Mouse (Mus musculus): Measurements from ENCODE around the gene Ffar1.
A peak's percentile ranks its signal among the peaks of the same experiment; 100 is the strongest.
"Not testable (repeated sequence)": the region's sequence is repeated elsewhere in the genome, so short reads cannot be mapped to it uniquely, and the experiment has no call there.

Gene Ffar1

DNA sequence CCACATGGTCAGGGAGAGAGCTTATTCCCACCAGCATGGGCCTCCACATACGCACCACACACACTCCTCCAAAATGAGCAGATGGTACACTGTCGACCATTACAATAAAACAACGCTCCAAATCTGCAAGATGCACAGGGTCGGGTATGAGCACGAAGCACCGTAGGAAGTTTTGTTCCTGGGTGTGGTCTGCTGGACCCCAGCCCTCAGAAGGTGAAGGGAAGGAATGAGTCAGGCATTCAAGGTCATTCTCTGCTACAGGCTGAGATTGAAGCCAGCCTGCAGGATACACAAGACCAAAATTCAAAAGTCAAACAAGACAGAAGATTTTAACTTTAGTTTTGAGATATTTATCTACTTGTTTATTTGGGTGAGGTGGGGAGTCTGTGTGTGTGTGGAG is 13.4 kb downstream of the Ffar1 start:
- DNase-seq (ENCODE audit: low read depth) = no peak

- no peak for DNase-seq (ENCODE audit: low read depth)
Measured at GRCm38 (mm10) chr7:30847386-30847785, 14.0 kb downstream of the Ffar1 start.

- no peak for DNase-seq (ENCODE audit: low read depth)
Measured at GRCm38 (mm10) chr7:30846505-30847053, 14.8 kb downstream of the Ffar1 start.

DNA sequence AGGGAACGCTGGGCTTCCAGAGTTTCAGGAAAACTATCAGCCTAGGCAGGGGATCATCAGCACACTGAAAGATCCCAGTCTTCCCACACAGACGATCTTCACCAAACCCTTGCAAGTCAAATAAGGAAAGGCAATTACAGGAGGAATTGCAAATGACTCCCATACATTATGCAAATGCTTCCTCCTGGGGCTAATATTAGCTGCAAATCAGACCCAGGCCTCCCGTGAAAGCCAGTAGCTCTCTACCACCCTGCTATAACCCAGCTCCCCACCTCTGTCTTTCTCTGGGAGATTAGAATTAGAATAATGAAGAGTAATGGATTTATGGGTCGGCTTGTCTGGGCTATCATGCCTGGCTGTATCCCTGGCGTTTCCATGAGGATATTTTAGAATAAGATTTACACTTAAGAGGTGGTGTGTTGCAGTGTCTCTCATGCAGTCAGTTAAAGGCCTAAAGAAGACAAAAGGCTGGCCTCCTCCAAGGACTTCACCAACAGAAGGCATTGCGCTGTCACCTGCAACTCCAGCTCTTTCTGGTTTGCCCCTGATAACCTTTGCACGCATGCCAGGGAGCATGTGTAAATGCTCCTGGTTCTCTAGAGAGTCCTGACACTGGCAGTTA is 16.6 kb downstream of the Ffar1 start:
- DNase-seq (ENCODE audit: low read depth) = no peak

GRCm38 (mm10) chr7:30842092-30842491 is 19.3 kb downstream of the Ffar1 start:
- no peak for DNase-seq (ENCODE audit: low read depth)

- DNase-seq (ENCODE audit: low read depth) = no peak
Measured at GRCm38 (mm10) chr7:30841379-30841778, 20.0 kb downstream of the Ffar1 start.

DNA sequence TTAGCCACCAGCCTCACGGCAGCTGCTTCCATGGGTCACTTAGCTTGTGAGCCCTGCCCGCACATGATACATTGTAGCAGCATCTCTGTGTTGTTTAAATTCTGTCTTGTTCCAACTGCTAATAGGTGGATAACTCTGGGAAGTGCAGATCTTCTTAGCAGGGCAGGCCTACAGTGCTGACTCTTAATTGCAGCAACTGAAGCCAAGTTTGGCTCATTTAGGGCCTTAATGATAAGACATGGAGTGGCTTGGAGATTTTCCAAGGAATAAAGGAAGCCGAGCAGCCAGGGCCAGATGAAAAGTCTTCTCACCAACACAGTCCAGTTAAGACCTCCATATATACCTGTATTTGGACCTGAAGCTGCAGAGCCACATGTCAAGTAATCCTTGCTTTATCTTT is 21.1 kb downstream of the Ffar1 start:
- DNase-seq (ENCODE audit: low read depth) = no peak

GRCm38 (mm10) chr7:30837277-30837676 is 24.1 kb downstream of the Ffar1 start:
- DNase-seq (ENCODE audit: low read depth) = no peak

GRCm38 (mm10) chr7:30832684-30833083 is 28.7 kb downstream of the Ffar1 start:
- DNase-seq (ENCODE audit: low read depth) = not testable (repeated sequence)

DNA sequence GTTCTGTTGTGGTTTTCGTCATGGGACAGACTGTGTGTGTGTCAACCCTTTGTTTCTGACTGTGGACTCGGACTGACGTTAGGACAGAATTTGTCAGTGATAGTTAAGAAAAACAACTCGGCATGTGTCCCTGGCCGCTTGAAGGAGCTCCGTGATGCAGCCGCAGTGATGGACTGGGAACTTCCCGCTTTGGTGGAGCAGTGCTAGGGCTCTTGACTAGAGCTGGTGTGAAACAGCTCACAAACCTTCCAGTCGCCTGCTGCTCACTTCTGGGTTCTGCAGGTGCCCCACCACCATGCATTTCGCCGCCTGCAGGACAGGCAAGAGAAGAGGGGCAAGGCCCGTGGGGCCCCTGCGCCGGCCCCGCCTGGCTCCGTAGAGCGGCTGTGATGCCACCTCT is 29.1 kb downstream of the Ffar1 start:
- peak; percentile 66 for DNase-seq (ENCODE audit: low read depth)

DNA sequence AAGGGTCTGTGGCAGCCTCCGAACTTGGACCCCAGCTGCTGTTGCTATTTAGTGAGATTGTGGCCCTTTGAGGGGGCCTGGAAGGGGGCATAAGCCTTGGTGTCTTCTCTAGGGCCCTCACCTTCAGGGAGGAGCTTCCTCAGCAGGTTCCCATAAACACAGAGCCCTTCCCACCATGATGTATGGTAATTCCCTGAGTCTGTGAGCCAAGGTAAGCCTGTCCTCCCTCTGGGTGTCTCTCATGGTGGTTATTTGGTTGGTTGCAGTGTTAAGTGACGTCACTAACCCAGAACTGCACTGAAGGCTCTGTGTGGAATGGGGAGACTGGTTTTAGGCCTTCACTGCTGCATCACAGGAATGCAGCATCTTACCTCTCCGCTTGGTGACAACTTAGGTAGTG is 31.9 kb downstream of the Ffar1 start:
- DNase-seq (ENCODE audit: low read depth) = no peak

- not testable (repeated sequence) for DNase-seq (ENCODE audit: low read depth)
Measured at GRCm38 (mm10) chr7:30828871-30829270, 32.5 kb downstream of the Ffar1 start.

DNA sequence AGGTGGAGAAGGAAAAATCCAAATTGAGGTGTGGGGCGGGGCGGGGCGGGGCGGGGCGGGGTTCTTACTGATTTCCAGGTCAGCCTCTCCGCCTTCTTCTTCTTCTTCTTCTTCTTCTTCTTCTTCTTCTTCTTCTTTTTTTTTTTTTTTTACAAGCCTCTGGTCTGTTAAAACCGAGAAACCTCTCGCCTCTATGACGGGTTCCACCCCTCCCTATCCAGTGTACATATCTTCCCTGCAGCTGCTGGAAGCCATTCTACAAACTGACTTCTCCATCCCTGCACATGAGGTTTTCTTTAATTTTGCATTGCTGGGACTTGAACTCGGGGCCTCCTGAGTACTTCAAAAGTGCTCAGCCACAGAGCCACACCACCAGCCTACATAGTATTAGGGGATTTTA is 34.7 kb downstream of the Ffar1 start:
- DNase-seq (ENCODE audit: low read depth) = no peak

DNA sequence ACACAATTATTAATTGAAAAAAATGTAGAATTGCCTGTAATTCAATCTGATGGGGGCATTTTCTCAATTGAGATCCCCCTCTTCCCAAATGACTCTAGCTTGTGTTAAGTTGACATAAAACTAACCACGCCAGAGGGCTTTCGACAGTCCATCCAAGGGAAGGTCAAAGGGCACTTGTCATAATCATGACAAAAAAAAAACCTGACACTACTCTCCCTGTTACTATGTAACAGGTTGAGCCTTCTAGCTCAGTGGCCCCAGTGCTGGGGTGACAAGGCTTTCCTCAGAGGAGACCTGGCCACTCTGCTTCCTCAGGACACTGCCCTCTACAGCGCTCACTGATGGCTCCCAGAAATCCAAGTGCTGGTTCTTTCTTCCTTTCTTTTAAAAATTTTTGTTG is 37.1 kb downstream of the Ffar1 start:
- DNase-seq (ENCODE audit: low read depth) = no peak

DNA sequence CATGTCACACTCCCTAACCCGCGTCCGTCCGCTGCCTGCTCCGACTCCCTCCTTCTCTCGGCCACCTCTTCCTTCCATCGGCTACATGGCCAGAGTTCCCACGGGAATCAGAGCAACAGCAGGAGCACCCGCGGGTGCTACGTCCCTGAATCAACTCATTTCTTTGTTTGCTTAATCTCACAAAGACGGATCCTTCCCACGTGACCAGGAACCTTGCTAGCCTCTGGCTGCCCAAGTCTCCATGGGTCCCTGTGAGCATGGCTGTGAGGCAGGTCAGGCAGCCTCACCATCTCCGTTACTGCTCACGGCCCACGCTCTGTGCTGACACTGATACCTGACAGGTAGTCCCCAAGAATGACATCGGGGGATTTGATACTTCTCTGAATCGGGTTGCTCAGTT is 37.7 kb downstream of the Ffar1 start, which contains the start of gene Ffar2:
Gene Ffar2 (minus strand): TSS at position 101 of the 400 bp plus-strand sequence.
- DNase-seq (ENCODE audit: low read depth) = no peak

DNA sequence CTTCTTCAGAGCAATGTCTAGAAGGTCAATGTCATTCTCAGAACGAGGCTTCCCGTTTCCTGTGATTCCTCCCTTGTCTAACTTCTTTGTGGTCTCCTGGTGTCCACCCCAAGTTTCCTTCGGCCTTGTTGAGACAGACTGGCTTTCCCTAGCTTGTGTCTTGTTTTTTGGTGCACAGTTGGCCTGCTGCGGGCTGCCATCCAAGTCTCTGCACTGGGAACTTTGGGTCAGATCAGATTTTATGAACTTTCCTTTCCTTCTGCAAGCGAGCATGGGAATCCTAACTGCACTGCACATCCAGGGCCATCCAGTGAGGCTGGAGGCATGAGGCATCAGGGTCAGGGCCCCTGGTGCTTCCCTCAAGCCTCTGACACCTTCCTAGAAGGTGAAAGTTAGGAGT is 39.8 kb downstream of the Ffar1 start:
- DNase-seq (ENCODE audit: low read depth) = no peak

DNA sequence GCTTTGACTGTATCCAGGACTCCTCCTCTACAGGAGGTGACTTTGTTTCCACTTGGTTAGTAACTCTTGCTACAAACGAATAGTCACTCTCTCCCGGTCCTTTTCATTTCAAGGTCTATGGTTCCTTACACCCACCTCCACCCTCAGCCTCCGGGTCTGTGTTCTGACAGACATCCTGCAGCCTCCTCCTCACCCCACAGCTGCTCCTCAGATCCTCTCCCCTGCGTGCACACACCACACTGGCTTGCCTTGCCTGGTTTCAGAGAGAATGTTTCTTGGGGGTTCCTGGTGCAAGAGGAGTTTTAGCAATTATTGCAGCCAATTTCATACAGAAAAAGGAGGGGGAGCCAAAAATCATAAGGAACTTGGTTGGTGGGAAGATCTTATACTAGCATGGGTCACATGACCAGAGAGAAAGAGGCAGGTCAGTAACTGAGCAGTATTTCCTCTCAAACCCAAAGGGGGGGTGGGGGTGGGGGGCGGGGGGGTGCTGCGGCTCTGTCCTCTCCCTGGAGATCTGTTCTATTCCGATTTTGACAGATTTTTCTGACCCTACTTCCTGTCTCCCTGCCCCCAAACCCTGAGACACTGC is 40.4 kb downstream of the Ffar1 start:
- DNase-seq (ENCODE audit: low read depth) = no peak

- DNase-seq (ENCODE audit: low read depth) = no peak
Measured at GRCm38 (mm10) chr7:30820131-30820530, 41.2 kb downstream of the Ffar1 start.

- DNase-seq (ENCODE audit: low read depth) = peak; percentile 23
Measured at GRCm38 (mm10) chr7:30812291-30812807, 49.0 kb downstream of the Ffar1 start.

- no peak for DNase-seq (ENCODE audit: low read depth)
Measured at GRCm38 (mm10) chr7:30811757-30812290, 49.5 kb downstream of the Ffar1 start.

DNA sequence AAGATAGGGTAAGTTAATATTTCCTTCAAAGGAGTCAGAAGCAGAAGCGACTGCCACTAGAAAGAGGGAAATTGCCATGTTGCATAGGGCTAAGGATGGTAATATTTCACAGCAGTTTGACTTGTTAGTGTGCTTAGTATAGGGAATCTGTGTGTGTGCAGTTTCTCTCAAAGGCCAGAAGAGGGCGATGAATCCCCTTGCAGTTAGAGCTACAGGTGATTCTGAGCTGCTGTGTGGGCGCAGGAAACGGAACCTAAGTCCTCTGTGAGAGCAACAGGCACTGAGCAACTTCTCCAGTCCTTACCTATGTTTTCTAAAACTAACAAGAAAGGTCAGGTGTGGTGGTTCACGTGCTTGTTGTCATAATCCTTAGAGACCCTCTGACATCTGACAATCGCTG is 51.0 kb downstream of the Ffar1 start:
- peak; percentile 65 for DNase-seq (ENCODE audit: low read depth)
